Mouse (Mus musculus) liver, embryonic 14.5 days (tissue): ENCODE results near the gene Cux1.

ENCODE experiments used
- CTCF ChIP-seq: IDR thresholded peaks from 2 replicates; pipeline ENCODE4 v1.5.1; 2016; ENCODE audit warnings: antibody characterized with exemption, low read depth, control low read depth
- EP300 ChIP-seq: IDR thresholded peaks from 2 replicates; pipeline ENCODE4 v1.6.1; 2016; ENCODE audit warnings: antibody characterized with exemption, low read depth

DNA sequence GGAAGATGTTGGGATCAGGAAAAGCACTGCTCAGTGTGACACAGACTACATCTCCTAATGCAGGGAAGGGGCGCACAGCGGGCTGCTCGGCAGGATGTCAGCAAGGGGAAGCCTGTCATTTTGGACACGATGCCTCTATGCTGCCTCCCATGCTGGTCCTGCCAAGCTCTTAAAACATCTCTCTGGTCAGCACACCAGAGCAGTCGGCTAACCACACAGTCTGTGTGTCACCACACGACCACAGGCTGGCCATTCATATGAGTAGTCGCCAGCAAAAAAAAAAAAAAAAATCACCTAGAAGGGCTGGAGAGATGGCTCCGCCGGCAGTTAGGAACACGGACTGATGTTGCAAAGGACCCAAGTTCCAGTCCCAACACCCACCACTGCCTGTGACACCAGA, 10.9 kb upstream of the Cux1 start:
- TF ChIP-seq CTCF = no peak
- no peak for TF ChIP-seq EP300
